Mouse (Mus musculus) liver, postnatal 0 days (tissue): ENCODE results near the gene 2310003L06Rik. TPM values are rescaled to one million over a fixed set of nuclear protein-coding genes. Genes with fewer than 3 reads are reported as not detected.

ENCODE experiments used
- ATAC-seq: fragments of 200-750 bp; cut with Nextera tagmentation; 2 replicates; pipeline ENCODE4 v1.8.0; 2017; ENCODE audit warnings: mild to moderate bottlenecking, moderate library complexity
- DNase-seq: peaks from one replicate; pipeline ENCODE4 v3.0.0-alpha.2; 2016
- H3K27ac ChIP-seq: fragments of 300-500 bp; sonication (generic); 2 replicates; pipeline ENCODE4 v1.5.1; 2014; ENCODE audit warnings: antibody characterized with exemption, moderate library complexity, mild to moderate bottlenecking, low read depth
- H3K27me3 ChIP-seq: fragments of 300-500 bp; sonication (generic); 2 replicates; pipeline ENCODE4 v1.6.1; 2014; ENCODE audit warnings: low read length, control low read depth, mixed read lengths; ENCODE audit not compliant: insufficient read depth
- H3K36me3 ChIP-seq: fragments of 300-500 bp; sonication (generic); replicated peaks from 2 replicates; pipeline ENCODE4 v1.6.1; 2014; ENCODE audit warnings: mild to moderate bottlenecking, control low read depth, low read length, moderate library complexity, mixed read lengths; ENCODE audit not compliant: insufficient read depth
- H3K4me1 ChIP-seq: fragments of 300-500 bp; sonication (generic); 2 replicates; pipeline ENCODE4 v1.6.1; 2014; ENCODE audit warnings: antibody characterized with exemption, mild to moderate bottlenecking, control low read depth; ENCODE audit not compliant: insufficient read depth
- H3K4me2 ChIP-seq: fragments of 300-500 bp; sonication (generic); 2 replicates; pipeline ENCODE4 v1.6.1; 2014; ENCODE audit warnings: low read depth, mild to moderate bottlenecking, low read length, moderate library complexity, mixed read lengths
- H3K4me3 ChIP-seq: fragments of 300-500 bp; sonication (generic); 2 replicates; pipeline ENCODE4 v1.5.1; 2014; ENCODE audit warnings: low read depth, low read length
- H3K9ac ChIP-seq: fragments of 300-500 bp; sonication (generic); replicated peaks from 2 replicates; pipeline ENCODE4 v1.6.1; 2014; ENCODE audit warnings: mild to moderate bottlenecking, moderate library complexity
- H3K9me3 ChIP-seq: fragments of 300-500 bp; sonication (generic); 2 replicates; pipeline ENCODE4 v1.6.1; 2016; ENCODE audit warnings: mild to moderate bottlenecking, control low read depth, low read length, mixed read lengths
- CTCF ChIP-seq: sonication (generic); IDR thresholded peaks from 2 replicates; pipeline ENCODE4 v1.5.1; 2016; ENCODE audit warnings: antibody characterized with exemption, low read depth
- EP300 ChIP-seq: IDR thresholded peaks from 2 replicates; pipeline ENCODE4 v1.6.1; 2016; ENCODE audit warnings: antibody characterized with exemption, low read depth, mild to moderate bottlenecking
- WGBS: fragments of 180-500 bp; shearing (Covaris S2); extraction: QIAGEN DNeasy Blood & Tissue Kit; methylation state at CpG from one replicate; pipeline ENCODE4 v1.1.7; 2014; ENCODE audit not compliant: insufficient replicate concordance; 5-methylcytosine and 5-hydroxymethylcytosine counted together
- polyA plus RNA-seq: library from polyadenylated mRNA; unstranded; fragments of >200 nt; fragmentation: Nextera tagmentation; extraction: Ambion mirVana; gene quantifications from 2 replicates; pipeline ENCODE4 v1.2.1, GENCODE M21; 2015

The 2310003L06Rik gene
- polyA plus RNA-seq, 1 experiment from 2014 or later = not detected

- H3K9ac ChIP-seq = no peak overlapping the region
- no peaks in the 10 kb centered on the region for H3K27me3 ChIP-seq
- no peaks in the 10 kb centered on the region for H3K4me1 ChIP-seq
- no peak for DNase-seq
- no peak overlapping the region for H3K4me2 ChIP-seq
- H3K36me3 ChIP-seq = no peaks in the 10 kb centered on the region
- WGBS = 42% methylated on average over 3 of the region's 3 CpGs
- no peak; the same call in 1 of the 2 replicates for ATAC-seq
- H3K27ac ChIP-seq = no peak overlapping the region
- TF ChIP-seq EP300 (no peak), CTCF (no peak)
- no peak overlapping the region for H3K4me3 ChIP-seq
- H3K9me3 ChIP-seq = no peaks in the 10 kb centered on the region
Observed at GRCm38 (mm10) chr5:87982468-87983214, 13.4 kb downstream of the 2310003L06Rik start.

GRCm38 (mm10) chr5:88002249-88002648 lies 33.0 kb downstream of the 2310003L06Rik start, which contains the start of gene Smr3a:
Gene Smr3a, plus strand, starts transcription at chr5:88002549.
- no peaks in the 10 kb centered on the region for H3K27me3 ChIP-seq
- no peak within 1 kb of the TSS for H3K4me2 ChIP-seq
- no peak within 1 kb of the TSS for H3K4me3 ChIP-seq
- H3K27ac ChIP-seq = no peak within 1 kb of the TSS
- WGBS = 67% methylated on average over 3 of the region's 3 CpGs
- ATAC-seq (no peak), DNase-seq (no peak)
- no peak within 1 kb of the TSS for H3K9ac ChIP-seq
- no peaks in the 10 kb centered on the region for H3K36me3 ChIP-seq
- H3K9me3 ChIP-seq = no peaks in the 10 kb centered on the region
- no peak for TF ChIP-seq EP300
- no peak for TF ChIP-seq CTCF
- no peaks in the 10 kb centered on the region for H3K4me1 ChIP-seq

GRCm38 (mm10) chr5:88005241-88005640 lies 36.0 kb downstream of the 2310003L06Rik start:
- Histone ChIP-seq H3K36me3 (no peaks in the 10 kb centered on the region), H3K4me1 (no peaks in the 10 kb centered on the region), H3K27me3 (no peaks in the 10 kb centered on the region), H3K27ac (no peak overlapping the region), H3K9me3 (no peaks in the 10 kb centered on the region), H3K9ac (no peak overlapping the region), H3K4me3 (no peak overlapping the region), H3K4me2 (no peak overlapping the region)
- DNase-seq (no peak), ATAC-seq (no peak)
- no peak for TF ChIP-seq CTCF
- no peak for TF ChIP-seq EP300

Other genes starting within 250 kb of the 2310003L06Rik start
- not detected in 2 replicates for gene Csn1s2a, start 194.9 kb upstream of the 2310003L06Rik start, polyA plus RNA-seq
- not detected in 2 replicates for gene Csn1s2b, start 161.4 kb upstream of the 2310003L06Rik start, polyA plus RNA-seq
- not detected in 2 replicates for gene Prr27, start 143.8 kb upstream of the 2310003L06Rik start, polyA plus RNA-seq
- not detected in 2 replicates for gene Odam, start 84.4 kb upstream of the 2310003L06Rik start, polyA plus RNA-seq
- gene Csn3, start 43.9 kb upstream of the 2310003L06Rik start, polyA plus RNA-seq = not detected in 2 replicates
- not detected in 2 replicates for gene Gm28434, start 58 bp downstream of the 2310003L06Rik start, polyA plus RNA-seq
- gene Cabs1, start 10.0 kb downstream of the 2310003L06Rik start, polyA plus RNA-seq = not detected in 2 replicates
- not detected in 2 replicates for gene Smr3a, start 33.1 kb downstream of the 2310003L06Rik start, polyA plus RNA-seq
- gene Smr2, start 117.1 kb downstream of the 2310003L06Rik start, polyA plus RNA-seq = not detected in 2 replicates
- gene Gm11116, start 142.1 kb downstream of the 2310003L06Rik start, polyA plus RNA-seq = not detected in 2 replicates
- not detected in 2 replicates for gene Gm11115, start 184.6 kb downstream of the 2310003L06Rik start, polyA plus RNA-seq